Mouse (Mus musculus) limb, embryonic 10.5 days (tissue): ENCODE measurements around the gene Apc2. TPM values are rescaled to one million over a fixed set of nuclear protein-coding genes. Genes with fewer than 3 reads are reported as not detected.

ENCODE experiments used
- DNase-seq: peaks from one replicate; pipeline ENCODE4 v3.0.0-alpha.2; 2017; ENCODE audit warnings: low spot score
- H3K27ac ChIP-seq: fragments of 300-500 bp; sonication (generic); 2 replicates; pipeline ENCODE4 v1.5.1; 2016; ENCODE audit warnings: mild to moderate bottlenecking
- H3K27me3 ChIP-seq: fragments of 300-500 bp; sonication (generic); 2 replicates; pipeline ENCODE4 v1.6.1; 2016; ENCODE audit warnings: low read depth, mild to moderate bottlenecking; ENCODE audit not compliant: poor library complexity, severe bottlenecking
- H3K36me3 ChIP-seq: fragments of 300-500 bp; sonication (generic); 2 replicates; pipeline ENCODE4 v1.6.1; 2016; ENCODE audit warnings: mild to moderate bottlenecking, moderate library complexity
- H3K4me1 ChIP-seq: fragments of 300-500 bp; sonication (generic); 2 replicates; pipeline ENCODE4 v1.6.1; 2016
- H3K4me3 ChIP-seq: fragments of 300-500 bp; sonication (generic); 2 replicates; pipeline ENCODE4 v1.5.1; 2016; ENCODE audit warnings: mild to moderate bottlenecking, moderate library complexity
- H3K9me3 ChIP-seq: fragments of 300-500 bp; sonication (generic); replicated peaks from 2 replicates; pipeline ENCODE4 v1.6.1; 2016; ENCODE audit warnings: mild to moderate bottlenecking
- WGBS: fragments of 180-500 bp; shearing (Covaris S2); methylation state at CpG from one replicate; pipeline ENCODE4 v1.1.7; 2016; 5-methylcytosine and 5-hydroxymethylcytosine counted together
- polyA plus RNA-seq: library from polyadenylated mRNA; unstranded; fragments of >200 nt; fragmentation: Nextera tagmentation; extraction: Ambion mirVana; gene quantifications from 2 replicates; pipeline ENCODE4 v1.2.1, GENCODE M21; 2016

Apc2 gene
- polyA plus RNA-seq, 1 experiment from 2014 or later, result 2.9 TPM

DNA sequence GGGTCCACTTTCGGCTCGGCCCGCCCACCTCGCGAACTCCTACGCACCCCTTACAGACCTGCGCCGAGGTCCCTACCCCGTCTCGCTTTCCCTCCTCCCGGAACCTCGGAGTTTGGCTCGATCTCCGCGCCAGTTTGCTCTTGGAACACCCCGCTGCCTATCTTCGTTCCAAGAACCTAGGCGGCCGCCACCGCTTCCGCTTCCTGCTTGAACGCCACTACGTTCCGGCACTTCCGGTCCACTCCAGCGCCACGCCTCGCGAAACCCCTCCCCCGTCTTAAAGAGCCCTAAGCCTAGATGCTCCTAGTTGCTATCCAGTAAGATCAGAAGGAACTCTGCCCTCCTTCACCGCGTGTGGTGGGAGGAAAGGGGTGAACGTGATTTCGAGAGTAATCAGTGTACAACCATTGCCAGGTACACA, 24.6 kb downstream of the Apc2 start, which contains the start of gene 2310011J03Rik:
2310011J03Rik (minus strand) TSS at position 198 of the 421 bp plus-strand sequence.
- no peaks in the 10 kb centered on the region for H3K9me3 ChIP-seq
- peak within 1 kb of the TSS; percentile 81 for H3K4me3 ChIP-seq
- 1% methylated on average over 34 of the region's 34 CpGs for WGBS
- peak; percentile 94 for DNase-seq
- peaks cover 22% of the 10 kb centered on the region for H3K36me3 ChIP-seq
- H3K27ac ChIP-seq, result peak within 1 kb of the TSS; percentile 82
- peaks cover 69% of the 10 kb centered on the region for H3K4me1 ChIP-seq
- peaks cover 60% of the 10 kb centered on the region for H3K27me3 ChIP-seq

DNA sequence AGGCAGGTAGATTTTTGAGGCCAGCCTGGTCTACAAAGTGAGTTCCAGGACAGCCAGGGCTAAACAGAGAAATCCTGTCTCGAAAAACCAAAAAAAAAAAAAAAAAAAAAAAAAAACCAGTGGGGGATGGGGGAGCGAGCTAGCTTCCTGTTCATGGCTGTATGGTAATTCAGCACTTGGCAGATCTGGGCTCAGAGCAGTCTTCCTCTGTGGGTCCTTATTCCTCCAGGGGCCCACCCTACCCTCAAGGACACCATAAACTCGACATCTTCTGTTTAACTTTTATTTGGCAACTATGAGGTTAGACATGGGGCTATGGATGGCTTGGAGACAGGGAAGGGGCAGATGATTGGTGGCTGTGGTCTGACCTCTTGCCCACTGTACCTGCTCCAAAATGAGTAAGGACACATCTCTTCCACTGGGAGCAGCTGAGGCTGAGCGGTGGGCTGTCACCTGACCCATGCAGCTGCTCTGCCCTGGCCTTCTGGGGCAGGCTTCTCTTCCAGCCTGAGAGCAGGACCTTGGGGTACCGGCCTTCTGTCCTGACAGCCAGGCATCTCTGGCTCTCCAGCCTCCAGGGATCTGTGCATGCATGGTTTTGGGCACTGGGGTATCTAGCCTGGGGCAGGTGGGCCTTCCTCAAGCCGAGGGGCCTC, 25.4 kb downstream of the Apc2 start:
- Histone ChIP-seq H3K9me3 (no peaks in the 10 kb centered on the region), H3K27me3 (peaks cover 60% of the 10 kb centered on the region), H3K36me3 (peaks cover 22% of the 10 kb centered on the region), H3K27ac (peak overlapping the region; percentile 19; the same call in 1 of the 2 replicates), H3K4me3 (peak overlapping the region; percentile 69), H3K4me1 (peaks cover 62% of the 10 kb centered on the region)
- no peak for DNase-seq
- WGBS, result 73% methylated on average over 6 of the region's 6 CpGs

DNA sequence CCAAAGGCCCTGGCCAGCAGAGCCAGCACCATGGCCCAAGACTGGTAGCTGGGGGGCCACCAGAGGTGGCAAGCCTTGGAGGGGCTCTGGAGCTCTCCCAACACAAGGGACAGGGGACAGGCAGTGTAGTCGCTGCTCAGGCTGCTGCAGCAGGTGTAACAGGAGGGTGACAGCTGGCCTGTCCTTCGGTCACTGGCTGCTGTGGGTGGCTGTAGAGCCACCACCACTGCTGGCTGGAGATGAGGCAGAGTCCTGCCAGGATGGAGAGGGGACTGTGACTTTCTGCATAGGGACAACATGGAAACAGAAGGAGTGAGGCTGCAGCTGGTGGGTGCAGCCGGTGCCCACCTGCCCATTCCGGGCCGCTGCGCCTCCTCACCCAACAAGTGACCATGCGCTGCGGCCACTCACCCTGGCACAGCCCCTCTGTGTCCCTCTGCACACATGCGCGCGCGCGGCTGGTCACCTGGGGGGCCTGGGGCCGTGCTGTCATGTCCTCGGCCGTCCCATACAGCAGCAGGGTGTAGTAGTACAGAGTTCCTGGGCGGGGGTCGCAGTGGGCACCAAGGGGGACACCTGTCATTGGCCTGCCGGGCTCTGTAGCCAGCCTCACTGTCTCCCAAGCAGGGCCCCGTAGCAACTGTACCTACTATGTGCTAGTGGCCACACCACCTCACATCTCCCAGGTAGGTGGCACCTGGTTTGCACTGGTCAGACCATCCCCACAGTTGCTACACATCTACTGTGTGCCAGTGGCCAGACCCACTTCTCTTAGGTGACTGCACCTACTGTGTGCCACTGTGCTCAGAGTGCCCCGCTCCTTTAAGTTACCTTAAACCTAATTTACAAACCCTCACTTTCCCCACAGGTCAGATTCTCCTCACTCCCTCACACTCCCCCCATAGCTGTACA, 26.1 kb downstream of the Apc2 start:
- Histone ChIP-seq H3K36me3 (peaks cover 22% of the 10 kb centered on the region), H3K27ac (peak overlapping the region; percentile 84), H3K9me3 (no peaks in the 10 kb centered on the region), H3K4me1 (peaks cover 55% of the 10 kb centered on the region), H3K4me3 (peak overlapping the region; percentile 69), H3K27me3 (peaks cover 58% of the 10 kb centered on the region)
- no peak for DNase-seq
- WGBS, result 90% methylated on average over 21 of the region's 21 CpGs

DNA sequence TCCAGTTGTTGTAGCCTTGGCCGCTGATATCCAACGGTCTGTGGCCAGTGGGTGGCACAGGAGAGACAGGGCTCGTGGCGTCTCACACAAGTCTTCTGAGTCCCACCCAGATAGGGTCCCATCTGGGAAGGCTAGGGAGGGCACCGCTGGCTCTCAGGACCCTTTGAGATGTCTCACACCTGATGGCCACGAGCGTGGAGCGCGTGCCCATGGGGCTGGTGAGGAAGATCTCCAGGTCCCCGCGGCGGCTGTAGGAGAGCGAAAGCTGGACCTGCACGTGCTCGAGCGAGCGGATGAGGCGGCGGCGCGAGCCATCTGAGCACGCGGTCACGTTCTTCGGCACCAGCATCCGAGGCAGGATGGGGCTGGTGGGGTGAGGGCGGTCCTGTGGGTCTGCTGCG, 27.0 kb downstream of the Apc2 start:
- DNase-seq, result peak; percentile 66
- Histone ChIP-seq H3K27me3 (peaks cover 55% of the 10 kb centered on the region), H3K4me3 (peak overlapping the region; percentile 69), H3K27ac (peak overlapping the region; percentile 84), H3K9me3 (no peaks in the 10 kb centered on the region), H3K36me3 (peaks cover 16% of the 10 kb centered on the region), H3K4me1 (peaks cover 53% of the 10 kb centered on the region)
- 8% methylated on average over 28 of the region's 28 CpGs for WGBS

DNA sequence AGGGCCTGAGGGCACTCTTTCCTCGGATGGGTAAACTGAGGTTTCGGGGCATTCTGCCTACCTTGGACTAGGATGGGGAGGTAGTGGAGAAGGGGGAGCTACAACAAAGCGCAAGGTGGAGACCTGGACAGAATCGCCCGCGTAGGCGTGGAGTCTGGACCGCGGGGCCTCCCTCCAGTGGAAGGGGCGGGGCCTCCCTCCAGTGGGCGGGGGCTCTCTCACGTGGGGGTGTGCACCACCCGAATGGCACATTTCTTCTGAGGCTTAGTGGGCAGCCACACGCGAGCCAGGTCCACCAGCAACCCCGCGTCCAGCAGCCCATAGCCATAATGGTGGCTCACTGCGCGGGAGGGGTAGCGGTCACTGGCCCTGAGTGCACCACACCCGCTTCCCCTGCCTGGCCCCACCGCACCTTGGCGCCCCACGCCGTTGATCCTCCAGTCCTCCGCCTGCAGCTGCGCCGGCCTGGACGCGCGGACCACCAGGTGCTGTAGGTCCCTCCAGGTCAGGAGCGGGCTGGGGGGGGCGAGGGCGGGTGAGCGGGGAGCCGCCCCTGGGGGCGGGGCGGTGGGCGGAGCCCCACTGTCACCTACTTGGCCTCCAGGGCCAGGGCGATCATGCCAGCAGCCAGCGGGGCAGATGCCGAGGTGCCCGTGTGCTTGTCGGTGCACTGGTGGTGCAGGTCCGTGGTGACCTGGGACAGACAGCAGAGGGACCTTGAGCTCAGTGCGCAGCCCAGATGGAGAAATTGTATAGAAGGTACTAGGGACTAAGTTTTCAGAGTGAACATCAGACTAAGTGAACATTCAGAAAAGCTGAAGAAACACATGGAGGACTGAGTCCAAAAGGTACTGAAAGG, 27.7 kb downstream of the Apc2 start:
- peaks cover 55% of the 10 kb centered on the region for H3K27me3 ChIP-seq
- WGBS, result 1% methylated on average over 46 of the region's 46 CpGs
- peaks cover 55% of the 10 kb centered on the region for H3K4me1 ChIP-seq
- H3K4me3 ChIP-seq, result peak overlapping the region; percentile 69
- H3K36me3 ChIP-seq, result peaks cover 9% of the 10 kb centered on the region
- H3K9me3 ChIP-seq, result no peaks in the 10 kb centered on the region
- peak overlapping the region; percentile 84 for H3K27ac ChIP-seq
- DNase-seq, result peak; percentile 80

DNA sequence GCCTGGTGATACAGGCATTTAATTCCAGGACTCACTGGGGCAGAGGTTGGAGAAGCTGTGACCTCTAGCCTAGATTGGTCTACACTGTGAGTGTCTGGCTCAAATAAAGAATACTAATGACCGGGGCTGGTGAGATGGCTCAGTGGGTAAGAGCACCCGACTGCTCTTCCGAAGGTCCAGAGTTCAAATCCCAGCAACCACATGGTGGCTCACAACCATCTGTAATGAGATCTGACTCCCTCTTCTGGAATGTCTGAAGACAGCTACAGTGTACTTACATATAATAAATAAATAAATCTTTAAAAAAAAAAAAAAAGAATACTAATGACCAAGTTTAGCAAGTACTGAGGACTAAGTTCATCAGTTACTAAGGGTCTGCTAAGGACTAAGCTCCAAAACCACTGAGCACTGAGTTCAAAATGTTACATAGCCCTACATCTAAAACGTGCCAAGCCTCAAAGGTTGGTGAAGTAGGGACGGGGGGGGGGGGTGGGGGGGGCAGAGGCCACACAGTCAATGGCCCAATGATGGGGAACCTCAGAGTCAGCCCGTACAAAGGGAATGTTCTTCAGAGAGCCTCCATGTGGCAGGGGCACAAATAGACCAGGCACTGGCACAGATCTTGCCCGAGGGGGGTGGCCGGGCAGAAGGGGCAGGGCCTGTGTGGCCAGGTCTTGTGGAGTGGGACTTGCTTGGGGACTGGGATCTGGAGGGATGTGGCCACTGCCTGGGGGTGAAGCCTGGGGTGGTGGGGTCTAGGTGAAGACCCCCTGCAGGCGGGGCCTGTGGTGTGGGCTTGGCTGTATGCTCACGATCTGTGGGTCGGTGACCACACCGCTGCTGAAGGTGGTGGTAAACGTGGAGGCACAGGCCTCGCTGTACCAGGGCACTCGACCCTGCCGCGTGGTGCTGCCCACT, 28.6 kb downstream of the Apc2 start:
- peaks cover 58% of the 10 kb centered on the region for H3K27me3 ChIP-seq
- peaks cover under 1% of the 10 kb centered on the region; the same call in 1 of the 2 replicates for H3K36me3 ChIP-seq
- no peaks in the 10 kb centered on the region for H3K9me3 ChIP-seq
- H3K4me1 ChIP-seq, result peaks cover 56% of the 10 kb centered on the region
- peak overlapping the region; percentile 69 for H3K4me3 ChIP-seq
- no peak for DNase-seq
- 80% methylated on average over 17 of the region's 17 CpGs for WGBS
- peak overlapping the region; percentile 7; the same call in 1 of the 2 replicates for H3K27ac ChIP-seq

DNA sequence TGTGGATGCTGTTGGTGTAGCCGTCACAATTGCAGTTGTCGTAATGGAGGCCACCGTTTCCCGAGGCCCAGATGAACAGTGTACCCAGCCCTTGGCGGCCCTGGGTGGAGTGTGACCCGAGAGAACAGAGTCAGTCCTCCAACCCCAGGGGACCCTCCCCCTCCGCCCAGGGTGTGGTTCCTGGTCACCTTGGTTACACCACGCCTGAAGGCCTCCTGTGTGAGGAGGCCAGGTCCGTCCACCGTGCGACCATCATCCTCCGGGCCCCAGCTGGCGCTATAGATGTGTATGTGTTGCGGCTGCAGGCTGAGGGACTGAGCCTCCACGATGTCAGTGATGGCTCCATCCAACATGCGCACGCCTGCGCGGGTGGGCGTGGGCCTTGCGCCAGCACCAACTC, 29.3 kb downstream of the Apc2 start:
- Histone ChIP-seq H3K27me3 (peaks cover 62% of the 10 kb centered on the region), H3K9me3 (no peaks in the 10 kb centered on the region), H3K4me3 (peak overlapping the region; percentile 12; the same call in 1 of the 2 replicates), H3K36me3 (no peaks in the 10 kb centered on the region), H3K4me1 (peaks cover 56% of the 10 kb centered on the region), H3K27ac (peak overlapping the region; percentile 7; the same call in 1 of the 2 replicates)
- WGBS, result 81% methylated on average over 21 of the region's 21 CpGs
- no peak for DNase-seq

DNA sequence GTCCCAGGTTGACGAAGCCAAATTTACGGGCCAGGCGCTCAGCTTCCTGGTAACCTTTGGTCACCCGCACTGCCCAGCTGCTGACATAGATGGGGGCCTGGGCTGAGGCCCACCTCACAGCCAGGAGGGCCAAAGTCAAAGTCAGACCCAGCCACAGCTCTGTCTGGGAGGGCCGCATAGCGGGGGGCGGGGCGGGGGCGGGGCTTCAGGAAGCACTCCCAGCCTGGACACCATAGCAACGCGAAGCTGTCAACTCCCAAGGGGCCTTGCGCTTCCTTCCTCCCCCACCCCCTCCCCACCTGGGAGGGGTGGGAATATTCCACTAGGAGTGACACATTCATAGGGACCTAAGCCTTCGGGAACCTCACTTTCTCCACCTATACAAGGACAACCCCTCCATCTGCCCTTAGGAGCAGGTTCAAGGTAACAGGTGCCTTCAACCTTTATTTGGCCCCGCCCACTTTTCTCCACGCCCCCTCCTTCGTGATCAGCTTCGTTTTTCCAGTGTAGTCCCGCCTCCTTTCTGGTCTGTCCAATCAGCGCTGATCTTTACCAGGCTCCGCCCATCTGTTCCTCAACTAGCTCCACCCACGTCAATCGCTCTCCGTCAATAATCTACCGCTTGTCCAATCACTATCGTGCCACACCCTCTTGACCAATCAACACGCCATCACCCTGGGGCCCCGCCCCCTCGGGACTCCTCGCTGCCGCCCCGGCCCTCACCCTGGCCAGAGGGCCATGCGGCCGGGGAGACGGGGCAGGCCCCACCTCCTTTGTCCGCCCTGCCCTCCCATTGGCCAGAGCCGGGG, 33.7 kb downstream of the Apc2 start, which contains the start of the genes Pcsk4 and Reep6:
Pcsk4 (minus strand) TSS at position 226 of the 809 bp plus-strand sequence.
Reep6 (plus strand) TSS at position 681 of the 809 bp plus-strand sequence.
- Histone ChIP-seq H3K9me3 (no peaks in the 10 kb centered on the region), H3K27ac (peak within 1 kb of the TSS; percentile 70), H3K4me1 (peaks cover 31% of the 10 kb centered on the region), H3K36me3 (no peaks in the 10 kb centered on the region), H3K4me3 (peak within 1 kb of the TSS; percentile 61), H3K27me3 (peaks cover 80% of the 10 kb centered on the region)
- 4% methylated on average over 36 of the region's 36 CpGs for WGBS
- DNase-seq, result peak; percentile 95

DNA sequence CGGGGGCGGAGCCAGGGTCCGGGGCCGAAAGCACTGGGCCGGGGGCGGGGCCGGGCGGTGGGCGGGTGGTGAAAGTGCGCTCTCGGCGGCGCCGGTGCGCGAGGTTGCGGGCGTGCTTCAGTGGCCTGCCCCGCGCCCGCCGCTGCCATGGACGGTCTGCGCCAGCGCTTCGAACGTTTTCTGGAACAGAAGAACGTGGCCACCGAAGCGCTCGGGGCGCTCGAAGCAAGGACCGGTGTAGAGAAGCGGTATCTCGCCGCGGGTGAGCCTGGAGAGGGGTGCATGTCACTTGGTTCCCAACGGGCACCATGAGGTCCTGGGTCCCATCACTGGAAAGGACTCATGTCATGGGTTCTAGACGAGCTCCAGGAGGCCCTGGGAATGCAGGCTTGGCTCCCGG, 34.3 kb downstream of the Apc2 start:
- H3K4me1 ChIP-seq, result peaks cover 25% of the 10 kb centered on the region
- H3K27me3 ChIP-seq, result peaks cover 80% of the 10 kb centered on the region

DNA sequence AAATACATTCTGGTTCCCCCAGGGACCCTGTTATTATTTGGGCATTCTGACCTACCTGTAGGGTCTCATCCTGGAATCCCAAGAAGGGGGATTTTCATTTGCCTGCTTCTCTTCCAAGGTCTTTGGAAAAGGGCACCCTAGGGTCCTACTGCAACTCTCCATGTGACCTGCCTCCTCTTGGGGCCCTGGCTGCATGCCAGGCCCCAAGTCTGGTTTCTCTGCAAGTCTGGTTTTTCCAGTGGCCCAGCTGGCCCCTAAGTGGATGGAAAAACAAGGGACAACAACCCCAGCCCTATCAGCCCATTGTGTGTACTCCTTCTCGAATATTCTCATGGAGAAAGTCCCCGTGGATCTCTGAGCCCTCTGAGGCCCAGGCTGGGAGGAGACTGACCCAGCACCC, 35.1 kb downstream of the Apc2 start:
- Histone ChIP-seq H3K27ac (no peak overlapping the region), H3K9me3 (no peaks in the 10 kb centered on the region), H3K36me3 (peaks cover 4% of the 10 kb centered on the region; the same call in 1 of the 2 replicates), H3K27me3 (peaks cover 80% of the 10 kb centered on the region), H3K4me1 (peaks cover 24% of the 10 kb centered on the region), H3K4me3 (peak overlapping the region; percentile 61)
- DNase-seq, result no peak
- 80% methylated on average over 2 of the region's 2 CpGs for WGBS

More for the DNA sequence above, 34.3 kb downstream of the Apc2 start:
- Histone ChIP-seq H3K36me3 (no peaks in the 10 kb centered on the region), H3K4me3 (peak overlapping the region; percentile 61), H3K27ac (peak overlapping the region; percentile 70), H3K9me3 (no peaks in the 10 kb centered on the region)
- no peak for DNase-seq
- 2% methylated on average over 41 of the region's 41 CpGs for WGBS
